Mouse (Mus musculus) adrenal gland, postnatal 4 days (tissue): Measurements from ENCODE around the gene Cdh23. TPM values are rescaled to one million over a fixed set of nuclear protein-coding genes. Genes with fewer than 3 reads are reported as not detected.

Experiments used
- DNase-seq, 2 experiments: peaks; one replicate each; pipeline ENCODE4 v3.0.0; 2021 to 2022; ENCODE audit warnings: low spot score in 2 of 2, mixed read lengths in 2 of 2
- total RNA-seq, 2 experiments: library from RNA; stranded (reverse); gene quantifications; 2 replicates each; pipeline ENCODE4 v1.2.3; 2021

Gene Cdh23
- total RNA-seq, 2 experiments from 2014 or later: 1.5 to 2.2 TPM

- no peak for DNase-seq
Observed at GRCm38 (mm10) chr10:60495070-60495469, 201.2 kb downstream of the Cdh23 start.

DNA sequence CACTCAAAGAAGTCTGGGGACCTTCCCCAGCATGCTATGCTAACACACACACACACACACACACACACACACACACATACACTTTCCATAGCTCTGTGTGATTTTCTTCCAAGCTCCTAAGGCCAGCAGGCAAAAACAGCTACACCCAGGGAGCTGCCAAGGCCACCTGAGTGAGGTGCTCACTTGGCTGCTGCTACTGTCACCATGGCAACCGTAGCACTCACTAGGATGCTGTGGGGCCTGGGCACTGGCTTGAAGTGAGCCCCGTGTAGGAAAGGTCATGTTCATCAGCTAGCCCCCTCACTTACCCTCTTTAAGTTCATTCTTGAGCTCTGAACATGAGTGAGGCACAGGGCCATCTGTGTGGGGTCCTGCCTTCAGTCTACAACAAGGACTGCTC, 204.8 kb downstream of the Cdh23 start:
- no peak for DNase-seq

GRCm38 (mm10) chr10:60481381-60481780, 214.9 kb downstream of the Cdh23 start:
- no peak for DNase-seq

DNA sequence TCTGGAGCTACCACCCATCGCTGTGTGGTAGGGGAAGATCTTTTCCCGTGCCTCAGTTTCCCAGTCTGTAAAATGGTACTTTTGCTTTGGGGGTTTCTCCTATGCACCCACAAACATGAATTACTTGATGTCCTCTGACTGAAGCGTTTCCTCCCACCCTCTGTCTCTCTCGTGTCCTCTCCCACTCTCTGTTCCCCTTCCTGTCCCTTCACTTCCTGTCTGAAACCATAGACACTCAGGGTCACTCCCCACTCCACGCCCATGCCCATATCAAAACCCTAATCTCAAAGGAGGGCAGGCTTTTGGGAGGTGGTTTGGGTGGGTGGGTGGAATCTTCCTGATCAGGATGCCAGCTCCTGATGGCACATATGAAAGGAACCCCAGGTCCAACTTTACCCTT, 221.7 kb downstream of the Cdh23 start:
- no peak for DNase-seq

DNA sequence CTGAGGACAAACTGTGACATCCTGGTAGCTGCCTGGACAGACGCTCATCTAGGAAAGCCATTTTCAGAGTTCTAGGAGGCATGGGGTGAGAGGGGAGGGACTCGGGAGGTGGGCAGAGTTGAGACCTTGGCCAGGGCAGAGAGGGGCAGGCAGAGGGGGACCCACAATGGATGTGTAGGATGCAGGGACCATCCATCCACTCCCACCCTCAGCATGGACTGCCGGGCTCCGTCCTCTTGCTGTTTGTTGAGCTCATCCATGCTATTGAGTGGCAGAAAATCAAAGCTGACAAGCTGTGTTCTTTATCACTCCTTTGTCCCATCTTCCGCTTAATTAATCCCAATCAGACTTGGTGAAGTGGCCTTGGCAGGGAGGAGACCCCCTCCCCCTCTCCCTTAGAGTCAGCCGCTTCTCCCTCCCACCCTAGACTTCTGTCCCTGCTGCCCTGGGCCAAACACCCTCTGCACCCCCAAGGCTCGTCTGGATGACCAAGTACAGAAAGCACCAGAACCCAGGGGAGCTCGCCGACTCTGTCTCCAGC, 222.4 kb downstream of the Cdh23 start:
- DNase-seq: no peak

DNA sequence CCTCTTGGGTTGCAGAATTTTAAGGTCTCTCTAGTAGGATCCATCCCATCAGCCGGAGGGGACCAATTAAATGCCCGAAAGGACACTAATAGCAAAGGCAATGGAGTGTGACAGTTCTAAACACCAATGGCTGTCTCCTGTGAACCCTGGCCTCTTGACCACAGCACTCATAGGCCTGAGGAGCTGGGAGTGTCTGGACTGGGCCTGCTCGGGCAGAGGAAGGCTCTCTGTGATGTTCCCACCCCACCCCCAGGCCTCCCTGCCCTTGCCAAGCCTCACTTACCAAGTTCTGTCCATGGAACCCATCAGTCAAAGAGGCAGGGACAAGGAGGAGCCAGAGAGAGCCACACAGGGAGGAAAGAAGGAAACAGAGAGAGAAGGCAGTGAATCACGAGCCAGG, 228.5 kb downstream of the Cdh23 start:
- no peak for DNase-seq

GRCm38 (mm10) chr10:60463953-60464647, 232.2 kb downstream of the Cdh23 start:
- no peak for DNase-seq

GRCm38 (mm10) chr10:60456662-60457397, 239.5 kb downstream of the Cdh23 start:
- DNase-seq: no peak

DNA sequence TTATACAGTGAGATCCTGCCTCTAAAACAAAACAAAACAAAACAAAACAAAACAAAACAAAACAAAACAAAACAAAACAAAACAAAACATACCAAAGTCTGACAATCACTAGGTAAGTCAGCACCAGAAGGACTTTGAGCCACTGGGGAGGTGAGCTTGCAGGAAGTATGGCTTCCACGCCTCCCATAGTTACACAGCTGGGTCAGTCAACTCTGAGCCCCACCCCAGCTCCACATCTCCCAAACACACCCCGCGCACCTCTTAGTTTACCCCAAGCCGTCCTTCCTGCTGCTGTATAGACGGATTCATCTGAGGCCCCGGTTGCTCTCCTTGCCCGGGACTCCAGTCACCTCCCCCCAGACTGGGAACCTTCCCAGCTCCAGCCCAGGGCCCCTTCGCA, 241.1 kb downstream of the Cdh23 start:
- no peak for DNase-seq

- no peak for DNase-seq
Observed at GRCm38 (mm10) chr10:60447186-60447585, 249.1 kb downstream of the Cdh23 start.

DNA sequence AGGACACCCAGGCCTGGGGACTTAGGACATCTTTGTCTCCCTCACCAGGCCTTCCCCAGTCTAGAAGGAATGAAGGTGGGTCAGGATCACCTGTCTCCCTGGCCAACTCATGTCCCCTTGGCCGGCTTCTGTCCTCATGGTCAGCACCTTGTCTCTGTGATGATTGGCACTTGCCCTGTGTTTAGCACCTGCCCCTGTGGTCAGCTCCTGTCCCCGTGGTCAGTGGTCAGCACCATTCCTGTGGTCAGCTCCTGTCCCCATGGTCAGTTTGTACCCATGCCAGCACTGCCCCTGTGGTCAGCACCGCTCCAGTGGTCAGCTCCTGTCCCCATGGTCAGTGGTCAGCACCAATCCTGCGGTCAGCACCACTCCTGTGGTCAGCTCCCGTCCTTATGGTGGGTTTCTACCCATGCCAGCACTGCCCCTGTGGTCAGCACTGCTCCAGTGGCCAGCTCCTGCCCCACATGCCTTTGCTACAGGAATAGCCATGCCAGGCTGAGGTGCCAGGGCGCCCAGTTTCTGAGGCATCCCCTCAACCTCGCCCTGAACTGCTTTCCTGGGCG, 251.2 kb downstream of the Cdh23 start:
- DNase-seq: peak; percentile 52 to 70

DNA sequence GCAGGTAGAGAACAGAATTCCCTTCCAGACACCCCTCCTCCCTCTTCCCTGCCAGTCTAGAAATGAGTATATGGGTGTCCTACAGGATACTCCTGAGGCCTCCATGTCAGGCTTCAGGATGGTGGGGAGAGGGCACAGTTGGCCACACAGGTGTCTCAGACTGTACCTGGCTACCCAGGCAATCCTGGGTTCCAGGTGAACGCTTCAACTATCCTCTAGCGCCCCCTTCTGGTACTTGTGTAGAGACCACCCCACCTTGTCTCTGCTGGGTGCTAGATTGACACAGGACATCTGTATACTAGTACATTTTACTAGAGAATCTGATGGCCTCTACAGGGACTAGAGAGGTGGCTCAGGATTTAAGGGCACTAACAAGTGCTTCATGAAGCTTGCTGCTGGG, 253.2 kb downstream of the Cdh23 start:
- DNase-seq: no peak

DNA sequence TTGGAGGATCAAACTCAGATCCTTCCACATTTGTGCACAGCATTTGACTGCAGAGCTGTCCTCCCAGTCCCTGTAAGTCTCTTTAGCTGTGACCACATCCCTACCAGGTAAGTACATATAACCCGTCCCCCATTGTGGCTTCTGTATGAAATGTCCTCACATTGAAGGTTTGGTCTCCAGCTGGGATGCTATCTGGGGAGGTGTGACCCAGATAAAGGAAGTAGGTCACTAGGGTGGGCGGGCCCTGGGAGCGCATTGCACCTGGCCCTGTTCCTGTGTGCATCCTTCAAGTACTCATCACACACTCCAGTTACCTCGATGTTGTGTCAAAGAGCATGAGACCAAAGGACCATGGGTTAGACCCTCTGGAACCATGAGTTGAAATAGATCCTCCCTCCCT, 254.0 kb downstream of the Cdh23 start:
- no peak for DNase-seq

DNA sequence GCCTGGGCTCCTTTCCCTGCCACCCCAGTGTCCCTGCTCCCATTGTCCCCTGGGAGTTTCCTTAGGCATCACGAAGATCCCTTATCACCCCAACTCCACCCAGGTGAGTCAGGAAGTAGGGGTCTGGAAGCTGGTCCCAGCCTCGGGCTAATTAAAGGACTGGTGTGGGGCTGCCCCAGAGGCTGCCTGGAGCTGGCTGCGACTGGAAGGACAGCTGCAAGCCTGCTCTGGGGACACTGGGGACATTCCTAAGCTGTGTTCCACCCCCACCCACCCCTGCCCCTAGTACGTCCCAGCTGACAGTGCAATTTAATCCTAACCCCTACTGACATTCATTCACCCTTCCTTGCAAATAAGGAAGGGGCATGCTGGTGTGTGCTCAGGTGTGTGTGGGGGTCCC, 263.6 kb downstream of the Cdh23 start:
- no peak for DNase-seq

DNA sequence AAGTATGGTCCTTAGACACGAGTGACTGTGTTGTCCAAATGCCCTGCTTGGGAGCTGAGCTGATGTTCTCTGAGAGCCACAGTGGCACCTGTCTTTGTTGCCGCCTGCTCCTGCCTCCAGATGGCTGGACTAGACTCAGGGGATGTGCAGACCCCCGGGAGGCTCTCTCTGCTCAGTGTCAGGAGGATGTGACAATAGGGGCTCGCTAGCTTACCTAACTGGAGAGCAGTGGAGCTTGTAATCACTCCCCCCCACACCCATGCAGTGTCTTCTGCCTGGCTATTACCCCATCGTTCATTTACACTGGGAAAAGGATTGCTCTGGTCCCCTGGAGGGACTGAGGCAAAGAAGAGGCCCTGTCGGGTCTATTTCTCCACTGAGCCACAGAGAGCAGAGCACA, 265.7 kb downstream of the Cdh23 start:
- DNase-seq: no peak

GRCm38 (mm10) chr10:60430001-60430400, 266.3 kb downstream of the Cdh23 start:
- DNase-seq: no peak

- no peak for DNase-seq
Observed at GRCm38 (mm10) chr10:60422756-60423155, 273.5 kb downstream of the Cdh23 start.

- no peak for DNase-seq
Observed at GRCm38 (mm10) chr10:60419624-60420023, 276.7 kb downstream of the Cdh23 start.

DNA sequence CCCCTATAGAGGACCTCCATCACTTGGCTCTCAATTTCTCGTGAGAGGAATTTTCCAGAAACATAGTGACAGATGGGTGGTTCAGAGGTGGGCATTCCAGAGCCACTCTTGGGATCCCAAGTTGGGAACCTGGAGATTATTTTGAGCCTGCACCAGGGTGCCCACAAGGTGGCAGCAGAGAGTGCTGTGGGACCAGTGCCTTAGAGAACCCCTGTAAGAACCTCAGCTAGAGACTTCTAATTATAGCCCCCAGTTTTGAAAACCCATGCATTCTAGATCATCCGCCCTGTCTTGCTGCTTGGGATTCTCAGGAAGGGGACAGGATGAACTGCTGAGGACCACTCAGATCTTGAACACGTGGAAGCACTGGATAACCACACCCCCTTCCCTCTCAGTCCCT, 278.2 kb downstream of the Cdh23 start:
- peak in 1 of 2 experiments; percentile 32 for DNase-seq

DNA sequence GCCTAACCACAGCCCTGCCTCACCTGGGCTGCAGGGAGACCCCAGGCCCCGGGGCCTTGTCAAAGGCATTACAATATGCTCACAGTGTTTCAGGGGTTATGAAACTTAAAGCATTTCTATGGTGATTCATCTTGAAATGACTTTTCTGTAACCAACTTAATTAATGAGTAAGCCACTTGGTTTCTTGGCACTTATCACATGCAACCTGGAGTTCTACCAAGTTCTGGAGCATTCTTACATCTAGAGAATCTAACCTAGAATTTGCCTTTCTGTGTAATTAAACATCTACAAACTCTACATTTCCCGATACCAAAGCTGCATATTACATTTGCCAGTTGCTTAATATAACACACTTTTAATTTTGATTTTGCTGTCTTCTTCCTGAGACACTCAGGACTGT, 279.2 kb downstream of the Cdh23 start:
- DNase-seq: no peak

DNA sequence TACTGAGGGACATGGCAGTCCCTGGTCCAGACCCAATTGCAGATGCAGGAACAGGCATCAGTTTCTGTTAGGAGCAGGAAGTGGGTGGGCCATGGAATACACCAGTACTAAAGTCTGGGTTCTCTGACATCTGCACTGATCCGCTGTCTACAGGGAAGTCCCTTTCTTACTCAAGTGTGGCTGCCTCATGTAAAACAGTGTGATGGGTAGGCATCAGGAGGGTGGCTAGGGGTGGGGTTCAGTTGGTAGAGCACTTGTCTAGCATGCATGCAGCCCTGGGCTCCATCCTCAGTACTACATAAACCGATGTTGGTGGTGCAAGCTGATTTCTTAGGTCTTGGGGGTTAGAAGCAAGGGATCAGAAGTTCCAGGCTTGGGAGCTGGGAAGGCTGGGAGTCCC, 282.5 kb downstream of the Cdh23 start:
- no peak for DNase-seq

GRCm38 (mm10) chr10:60411794-60412193, 284.5 kb downstream of the Cdh23 start:
- DNase-seq: no peak
